Mouse (Mus musculus) embryonic fibroblast, embryonic 13.5 days (primary cell): ENCODE measurements around the gene Chuk. TPM values are rescaled to one million over a fixed set of nuclear protein-coding genes. Genes with fewer than 3 reads are reported as not detected.

Experiments used
- H3K27ac ChIP-seq: 2 replicates; pipeline ENCODE4 v1.5.1; 2012; ENCODE audit warnings: low read length, control low read depth, inconsistent platforms; ENCODE audit not compliant: insufficient read depth
- H3K4me1 ChIP-seq: 2 replicates; pipeline ENCODE4 v1.6.1; 2011; ENCODE audit warnings: low read length; ENCODE audit not compliant: control insufficient read depth, insufficient read depth
- H3K4me3 ChIP-seq: 2 replicates; pipeline ENCODE4 v1.5.1; 2011; ENCODE audit warnings: mild to moderate bottlenecking, control low read depth, low read length; ENCODE audit not compliant: insufficient read depth
- CTCF ChIP-seq: IDR thresholded peaks from 2 replicates; pipeline ENCODE4 v1.5.1; 2011; ENCODE audit warnings: mild to moderate bottlenecking, control low read depth, low read length, moderate library complexity, borderline replicate concordance; ENCODE audit not compliant: insufficient read depth
- POLR2A ChIP-seq: IDR thresholded peaks from 2 replicates; pipeline ENCODE4 v1.6.1; 2011; ENCODE audit warnings: low read depth, mild to moderate bottlenecking, control low read depth, low read length, moderate library complexity
- polyA plus RNA-seq: library from polyadenylated mRNA; stranded (reverse); fragments of >200 nt; gene quantifications from 2 replicates; pipeline ENCODE4 v1.2.4, GENCODE M21; 2011; ENCODE audit warnings: low read depth; ENCODE audit not compliant: missing spikeins, insufficient read length

The Chuk gene
- polyA plus RNA-seq, 1 experiment = 64.4 TPM

DNA sequence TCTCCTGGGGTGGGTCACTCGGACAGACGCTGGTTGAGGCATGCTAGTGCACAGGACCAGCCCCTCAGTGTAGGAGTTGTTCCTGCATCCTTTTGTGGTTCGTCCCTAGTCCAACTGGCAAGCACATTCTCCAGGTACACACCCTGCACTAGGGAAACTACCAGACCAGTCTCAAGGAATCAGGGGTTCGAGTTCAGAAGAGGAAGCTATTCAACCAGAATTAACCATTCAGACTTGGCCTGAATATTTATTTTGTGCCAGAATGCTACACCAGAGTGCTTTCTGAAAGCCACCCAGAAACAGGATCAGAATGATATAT lies 37.4 kb downstream of the Chuk start:
- Histone ChIP-seq H3K4me1 (no peaks in the 10 kb centered on the region; the same call in 1 of the 2 replicates), H3K4me3 (peak overlapping the region; percentile 73), H3K27ac (peak overlapping the region; percentile 4; the same call in 1 of the 2 replicates)
- TF ChIP-seq POLR2A (no peak; the same call in 1 of the 2 replicates), CTCF (no peak)

DNA sequence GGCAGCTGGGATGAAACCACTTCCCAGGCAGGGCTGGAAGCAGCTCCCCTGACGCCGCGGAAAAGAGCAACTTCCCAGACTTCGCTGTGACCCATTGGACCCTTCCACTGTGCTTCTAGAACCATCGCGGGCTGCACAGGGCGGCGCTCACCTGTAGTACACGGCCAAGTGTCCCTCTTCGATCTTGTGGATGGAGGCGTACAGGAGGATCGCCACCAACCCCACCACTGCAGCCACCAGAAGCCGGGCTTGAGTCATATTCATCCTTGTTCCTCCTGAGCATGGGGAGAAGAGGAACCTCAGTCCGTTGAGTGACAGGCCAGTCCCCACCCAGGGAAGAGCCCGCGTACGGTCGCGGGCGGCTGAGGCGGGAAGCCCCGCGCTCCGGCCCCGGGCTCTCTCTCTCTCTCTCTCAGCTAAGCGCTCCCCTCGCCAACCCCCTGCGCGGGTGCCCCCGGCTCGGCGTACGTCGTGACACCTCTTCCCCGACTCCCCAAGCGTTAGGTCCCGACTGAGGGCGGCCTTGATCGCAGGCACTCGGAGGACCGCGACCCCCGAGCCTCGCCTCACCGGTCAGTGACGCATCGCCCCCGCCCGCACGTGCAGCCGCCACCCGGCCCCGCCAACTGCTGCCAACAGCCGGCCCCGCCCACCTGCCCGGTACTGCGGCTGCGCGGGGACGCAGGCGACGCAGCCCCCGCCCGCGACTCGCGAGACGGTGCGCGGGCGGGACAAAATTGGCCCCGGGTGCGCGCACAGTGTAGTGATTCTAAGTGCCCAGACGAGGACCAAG lies 38.0 kb downstream of the Chuk start, which contains the start of gene Erlin1:
Gene Erlin1 (minus strand): TSS at position 665 of the 793 bp plus-strand sequence.
- H3K27ac ChIP-seq = peak within 1 kb of the TSS; percentile 4; the same call in 1 of the 2 replicates
- no peaks in the 10 kb centered on the region; the same call in 1 of the 2 replicates for H3K4me1 ChIP-seq
- H3K4me3 ChIP-seq = peak within 1 kb of the TSS; percentile 73
- TF ChIP-seq CTCF (no peak), POLR2A (0 out of 2 replicates have a peak, but pooled peaks have one; percentile 54)

GRCm38 (mm10) chr19:44068232-44068631 lies 39.0 kb downstream of the Chuk start:
- H3K4me1 ChIP-seq = no peaks in the 10 kb centered on the region; the same call in 1 of the 2 replicates
- peak overlapping the region; percentile 73 for H3K4me3 ChIP-seq
- TF ChIP-seq CTCF (no peak), POLR2A (no peak)
- no peak overlapping the region for H3K27ac ChIP-seq

GRCm38 (mm10) chr19:44067323-44068049 lies 39.8 kb downstream of the Chuk start:
- no peak for TF ChIP-seq CTCF
- no peak for TF ChIP-seq POLR2A
- no peak overlapping the region for H3K4me3 ChIP-seq
- no peak overlapping the region for H3K27ac ChIP-seq
- no peaks in the 10 kb centered on the region; the same call in 1 of the 2 replicates for H3K4me1 ChIP-seq

- TF ChIP-seq POLR2A (no peak), CTCF (no peak)
- H3K4me1 ChIP-seq = peaks cover 3% of the 10 kb centered on the region; the same call in 1 of the 2 replicates
Observed at GRCm38 (mm10) chr19:44064734-44065133, 42.5 kb downstream of the Chuk start.

DNA sequence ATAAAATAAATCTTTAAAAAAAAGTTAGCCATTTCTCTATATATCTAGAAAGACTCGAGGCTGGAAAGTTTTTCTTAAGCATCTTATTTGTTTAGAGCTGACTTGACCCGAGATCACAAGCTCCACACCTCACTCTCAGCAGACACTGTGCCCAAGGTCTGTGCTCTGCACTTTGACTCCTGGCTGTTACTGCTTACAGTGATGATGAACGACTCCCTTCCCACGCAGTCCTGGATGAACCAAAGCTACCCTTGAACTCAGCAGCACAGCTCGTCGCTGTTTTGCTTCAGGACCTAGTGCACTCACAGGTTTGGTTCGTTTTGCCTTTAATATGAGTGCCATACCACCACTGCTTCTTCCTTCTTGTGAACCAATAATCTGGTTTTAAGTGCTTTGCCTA lies 43.5 kb downstream of the Chuk start:
- H3K4me3 ChIP-seq = no peak overlapping the region
- TF ChIP-seq POLR2A = no peak
- TF ChIP-seq CTCF = no peak
- H3K4me1 ChIP-seq = peaks cover 3% of the 10 kb centered on the region; the same call in 1 of the 2 replicates
- H3K27ac ChIP-seq = no peak overlapping the region

More at GRCm38 (mm10) chr19:44064734-44065133, 42.5 kb downstream of the Chuk start:
- H3K27ac ChIP-seq = no peak overlapping the region
- no peak overlapping the region for H3K4me3 ChIP-seq

- Histone ChIP-seq H3K4me3 (no peak overlapping the region), H3K4me1 (0 out of 2 replicates have a peak, but pooled peaks cover 3% of the 10 kb centered on the region), H3K27ac (no peak overlapping the region)
- no peak for TF ChIP-seq CTCF
- no peak for TF ChIP-seq POLR2A
Observed at GRCm38 (mm10) chr19:44060226-44060625, 47.1 kb downstream of the Chuk start.

DNA sequence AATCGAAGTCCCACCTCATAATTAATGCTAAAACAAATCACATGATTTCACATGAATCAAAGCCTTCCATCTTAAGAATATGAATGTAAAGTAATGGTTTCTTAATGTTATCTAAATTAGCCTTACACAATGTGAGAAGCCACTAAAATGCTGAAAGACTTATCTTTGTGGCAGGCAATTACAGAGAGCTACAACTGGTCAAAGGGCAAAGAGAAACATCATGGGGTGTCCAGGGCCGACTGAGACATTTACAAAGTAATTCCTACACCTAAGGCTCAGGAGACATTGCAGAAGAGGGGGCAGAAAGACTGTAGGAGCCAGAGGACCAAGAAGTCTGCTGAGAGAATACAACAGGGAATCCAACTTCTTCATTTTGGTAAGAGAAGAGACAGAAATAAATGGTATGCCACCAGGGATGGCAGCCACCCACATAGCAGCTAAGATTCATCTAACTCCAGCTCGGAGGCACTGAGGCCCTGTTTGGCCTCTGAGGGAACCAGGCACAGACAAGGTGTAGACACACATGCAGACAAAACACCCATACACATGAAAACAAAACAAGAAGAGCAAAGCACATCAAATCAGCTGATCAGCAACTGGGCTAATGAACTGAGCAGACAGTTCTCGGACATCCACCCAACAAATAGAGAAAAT lies 52.0 kb downstream of the Chuk start:
- H3K27ac ChIP-seq = no peak overlapping the region
- no peak overlapping the region for H3K4me3 ChIP-seq
- TF ChIP-seq CTCF (no peak), POLR2A (no peak)
- H3K4me1 ChIP-seq = no peaks in the 10 kb centered on the region

DNA sequence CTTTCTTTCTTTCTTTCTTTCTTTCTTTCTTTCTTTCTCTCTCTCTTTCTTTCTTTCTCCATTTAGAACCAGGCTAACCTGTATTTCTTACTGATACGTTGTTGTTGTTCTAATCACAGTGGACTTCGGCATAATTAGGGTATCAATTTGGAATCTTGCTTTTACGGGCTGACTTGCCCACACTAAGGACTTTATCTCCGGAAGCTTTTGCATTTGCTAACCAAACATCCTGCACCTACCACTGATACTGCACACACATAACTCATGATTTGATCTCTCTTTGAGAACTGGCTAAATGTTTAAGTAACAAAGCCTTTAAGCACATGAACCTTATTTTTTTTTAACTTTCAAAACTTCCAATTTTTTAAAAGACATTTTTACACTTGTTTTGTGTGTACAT lies 56.9 kb downstream of the Chuk start:
- no peak overlapping the region for H3K27ac ChIP-seq
- H3K4me3 ChIP-seq = no peak overlapping the region
- H3K4me1 ChIP-seq = no peaks in the 10 kb centered on the region
- no peak for TF ChIP-seq POLR2A
- no peak for TF ChIP-seq CTCF

GRCm38 (mm10) chr19:44049282-44049681 lies 58.0 kb downstream of the Chuk start:
- Histone ChIP-seq H3K27ac (no peak overlapping the region), H3K4me1 (no peaks in the 10 kb centered on the region), H3K4me3 (no peak overlapping the region)
- TF ChIP-seq CTCF = no peak
- TF ChIP-seq POLR2A = no peak
